In genomic region chr17:58959905-58960304, GRCm38 (mm10) we compare ENCODE assay signal across 10 mouse cellular contexts. TPM values are rescaled to one million over a fixed set of nuclear protein-coding genes. Genes with fewer than 3 reads are reported as not detected.
DNase-seq lines count a peak whose midpoint lies in the region; ATAC-seq and TF ChIP-seq lines count a peak whose summit lies in the region.
"Had no signal": no experiment of that assay in that cellular context is flagged by ENCODE, and none has a peak within 500 bp of the region (broad histone marks: within the 10 kb centered on the region; RNA-seq: fewer than 3 reads in every experiment).

No protein-coding gene starts in this region.

- peak; percentile 46 for TF ChIP-seq CTCF in hindbrain, postnatal 0 days (IDR thresholded peaks at IDR 0.05; ENCODE audit: low read depth)
- TF ChIP-seq CTCF in testis, adult 2 months (IDR thresholded peaks at IDR 0.05; ENCODE audit: control insufficient read depth, insufficient read depth, insufficient replicate concordance, low read depth, low read length): peak; percentile 41; the same call in 1 of the 2 replicates

- no peaks in the 10 kb centered on the region for H3K4me1 ChIP-seq in hindbrain, postnatal 0 days (ENCODE audit: insufficient read depth, low read length)
- H3K4me1 ChIP-seq in hindbrain, embryonic 14.5 days (replicated peaks; ENCODE audit: control insufficient read depth, insufficient read depth, low read length): no peaks in the 10 kb centered on the region
- no peaks in the 10 kb centered on the region for H3K4me1 ChIP-seq in testis, adult 2 months (ENCODE audit: control insufficient read depth, insufficient read depth, low read length)
- H3K4me1 ChIP-seq: embryonic facial prominence, embryonic 15.5 days; limb, embryonic 15.5 days had no signal

- no peak overlapping the region for H3K9ac ChIP-seq in hindbrain, postnatal 0 days (replicated peaks; ENCODE audit: low read length)
- no peak overlapping the region for H3K9ac ChIP-seq in hindbrain, embryonic 14.5 days
- H3K9ac ChIP-seq: embryonic facial prominence, embryonic 15.5 days; limb, embryonic 15.5 days had no signal

- no peak overlapping the region for H3K27ac ChIP-seq in hindbrain, postnatal 0 days
- H3K27ac ChIP-seq in hindbrain, embryonic 14.5 days: no peak overlapping the region
- H3K27ac ChIP-seq in testis, adult 2 months (ENCODE audit: control insufficient read depth, insufficient read depth, low read depth, low read length): no peak overlapping the region
- H3K27ac ChIP-seq: embryonic facial prominence, embryonic 15.5 days; limb, embryonic 15.5 days had no signal

- no peak for ATAC-seq in hindbrain, postnatal 0 days
- no peak for ATAC-seq in hindbrain, embryonic 14.5 days (ENCODE audit: low FRiP score)

- H3K4me3 ChIP-seq in hindbrain, postnatal 0 days (ENCODE audit: low read length): no peak overlapping the region
- H3K4me3 ChIP-seq in hindbrain, embryonic 14.5 days (replicated peaks; ENCODE audit: low read length): no peak overlapping the region
- H3K4me3 ChIP-seq in testis, adult 2 months (ENCODE audit: control insufficient read depth, low read depth, low read length): no peak overlapping the region
- H3K4me3 ChIP-seq: embryonic facial prominence, embryonic 15.5 days; limb, embryonic 15.5 days had no signal

- H3K27me3 ChIP-seq in hindbrain, postnatal 0 days (ENCODE audit: insufficient read depth, low read length): no peaks in the 10 kb centered on the region
- H3K27me3 ChIP-seq in hindbrain, embryonic 14.5 days (ENCODE audit: control insufficient read depth, insufficient read depth, low read length): no peaks in the 10 kb centered on the region
- no peaks in the 10 kb centered on the region for H3K27me3 ChIP-seq in testis, adult 2 months (ENCODE audit: control insufficient read depth, insufficient read depth, low read length)
- H3K27me3 ChIP-seq: embryonic facial prominence, embryonic 15.5 days; limb, embryonic 15.5 days had no signal

- no peak overlapping the region for H3K4me2 ChIP-seq in hindbrain, postnatal 0 days (ENCODE audit: low read depth, low read length)
- no peak overlapping the region for H3K4me2 ChIP-seq in hindbrain, embryonic 14.5 days (replicated peaks)
- H3K4me2 ChIP-seq: embryonic facial prominence, embryonic 15.5 days; limb, embryonic 15.5 days had no signal

- intact Hi-C loops in left cerebral cortex, postnatal 14 days (cut with DNase I): no loop called here

- WGBS in hindbrain, postnatal 0 days: 38% methylated on average over 3 of the region's 3 CpGs
- 34% methylated on average over 3 of the region's 3 CpGs for WGBS in hindbrain, embryonic 14.5 days

- peak; percentile 15 for DNase-seq in hindbrain, postnatal 0 days (ENCODE audit: low spot score)
- DNase-seq in hindbrain, embryonic 14.5 days (ENCODE audit: low spot score): no peak
- DNase-seq in ES-CJ7 (ENCODE audit: low read depth, low spot score): peak; percentile 68
- DNase-seq in adrenal gland, postnatal 10 days: peak; percentile 81
- DNase-seq in frontal cortex, postnatal 25 days (ENCODE audit: low spot score in 2 of 2): peak; percentile 8 to 17
- peak; percentile 13 to 18 for DNase-seq in left cerebral cortex, postnatal 14 days (ENCODE audit: low spot score in 2 of 2)
- no peak for DNase-seq in spleen, adult 12 weeks (ENCODE audit: low spot score)

- no peaks in the 10 kb centered on the region for H3K36me3 ChIP-seq in hindbrain, postnatal 0 days (ENCODE audit: insufficient read depth, low read length)
- no peaks in the 10 kb centered on the region for H3K36me3 ChIP-seq in hindbrain, embryonic 14.5 days (replicated peaks; ENCODE audit: control insufficient read depth, insufficient read depth)
- no peaks in the 10 kb centered on the region for H3K36me3 ChIP-seq in testis, adult 2 months (ENCODE audit: control insufficient read depth, insufficient read depth, low read length)
- H3K36me3 ChIP-seq: embryonic facial prominence, embryonic 15.5 days; limb, embryonic 15.5 days had no signal

- no peaks in the 10 kb centered on the region for H3K9me3 ChIP-seq in hindbrain, postnatal 0 days (ENCODE audit: low read length)
- H3K9me3 ChIP-seq in hindbrain, embryonic 14.5 days (ENCODE audit: control insufficient read depth, low read length): no peaks in the 10 kb centered on the region
- H3K9me3 ChIP-seq: embryonic facial prominence, embryonic 15.5 days; limb, embryonic 15.5 days had no signal

- no peak for TF ChIP-seq POLR2A in testis, adult 2 months (IDR thresholded peaks at IDR 0.05; ENCODE audit: control insufficient read depth, low read depth, low read length)

RNA-seq across cellular contexts. Expression of gene Pdzph1, which starts 31.3 kb away (rescaled TPM):
- total RNA-seq in hindbrain, postnatal 0 days (2014; rRNA removed): 0.32 and 1.5 TPM in 2 replicates
- polyA plus RNA-seq in hindbrain, postnatal 0 days (2015; fragmentation: Nextera tagmentation; extraction: Ambion mirVana): 3.2 and 4.2 TPM in 2 replicates
- polyA plus RNA-seq in hindbrain, embryonic 14.5 days (2014; fragmentation: Nextera tagmentation; extraction: Ambion mirVana): 1.4 and 2.8 TPM in 2 replicates
- under 1 TPM; 0.33 to 0.58 TPM for total RNA-seq in adrenal gland, postnatal 10 days (2021)
- 1 to 10 TPM; 7.4 to 7.8 TPM for total RNA-seq in left cerebral cortex, postnatal 14 days (2021)
- 19.3 and 22.2 TPM in 2 replicates for polyA plus RNA-seq in testis, adult 2 months (2012; rRNA removed)
- polyA plus RNA-seq: embryonic facial prominence, embryonic 15.5 days; limb, embryonic 15.5 days had no signal

RNA-seq across cellular contexts. Expression of gene Nudt12, which starts 53.3 kb away (rescaled TPM):
- 2.3 and 5.9 TPM in 2 replicates for total RNA-seq in hindbrain, postnatal 0 days (2014; rRNA removed)
- 2.0 and 3.5 TPM in 2 replicates for polyA plus RNA-seq in hindbrain, postnatal 0 days (2015; fragmentation: Nextera tagmentation; extraction: Ambion mirVana)
- 6.0 TPM in 2 replicates for polyA plus RNA-seq in hindbrain, embryonic 14.5 days (2014; fragmentation: Nextera tagmentation; extraction: Ambion mirVana)
- 10 to 100 TPM; 41.3 to 44.5 TPM for total RNA-seq in adrenal gland, postnatal 10 days (2021)
- total RNA-seq in left cerebral cortex, postnatal 14 days (2021): 10 to 100 TPM in 1 of 2 experiments, 1 to 10 TPM in 1; 7.5 to 10.9 TPM
- polyA plus RNA-seq in testis, adult 2 months (2012; rRNA removed): 0.75 and 1.2 TPM in 2 replicates

Comparison
In these comparisons a context has a peak if more than half of its experiments do, and no peak if none do; other contexts are left out.
1. DNase-seq: peak in hindbrain, postnatal 0 days (single experiment), ES-CJ7 (single experiment), adrenal gland, postnatal 10 days (single experiment), frontal cortex, postnatal 25 days (2 of 2) and left cerebral cortex, postnatal 14 days (2 of 2); none in hindbrain, embryonic 14.5 days (single experiment) and spleen, adult 12 weeks (single experiment).